Mouse (Mus musculus) ES-E14 (cell line): ENCODE measurements at regions not wholly inside any gene's neighbourhood (a gene's known extent, or its start where the extent isn't known, plus 50 kb on each side); places are given as distances from the start of the nearest gene placed in this dataset.

Experiments
- DNase-seq: peaks from one replicate; pipeline ENCODE4 v3.0.0-alpha.2; 2013; ENCODE audit warnings: low read depth, low spot score
- H3K27ac ChIP-seq: 2 replicates; pipeline ENCODE4 v1.5.1; 2012; ENCODE audit warnings: low read depth, mild to moderate bottlenecking, low read length, moderate library complexity, mixed read lengths; ENCODE audit not compliant: poor library complexity, insufficient read depth, severe bottlenecking
- H3K36me3 ChIP-seq: 2 replicates; pipeline ENCODE4 v1.6.1; 2012; ENCODE audit warnings: mild to moderate bottlenecking, low read length, moderate library complexity, mixed read lengths; ENCODE audit not compliant: control insufficient read depth, poor library complexity, insufficient read depth, severe bottlenecking
- H3K4me1 ChIP-seq, 2 experiments: fragments of 150-350 bp in 1 of 2; sonication (generic) in 1 of 2; 2 replicates each; pipeline ENCODE4 v1.6.1; 2012; ENCODE audit warnings: low read length in 2 of 2, mild to moderate bottlenecking in 1 of 2, mixed read lengths in 1 of 2; ENCODE audit not compliant: control insufficient read depth in 2 of 2, insufficient read depth in 2 of 2, poor library complexity in 1 of 2
- H3K4me3 ChIP-seq, 2 experiments: fragments of 150-350 bp in 1 of 2; sonication (generic) in 1 of 2; 2 replicates each; pipeline ENCODE4 v1.5.1; 2012; ENCODE audit warnings: low read length in 2 of 2, low read depth in 1 of 2, mild to moderate bottlenecking in 1 of 2, mixed read lengths in 1 of 2; ENCODE audit not compliant: insufficient read depth in 1 of 2, poor library complexity in 1 of 2, severe bottlenecking in 1 of 2
- H3K9ac ChIP-seq: 2 replicates; pipeline ENCODE4 v1.6.1; 2012; ENCODE audit warnings: low read depth, mild to moderate bottlenecking, low read length, mixed read lengths; ENCODE audit not compliant: poor library complexity, insufficient read depth, severe bottlenecking
- H3K9me3 ChIP-seq: fragments of 150-350 bp; sonication (generic); 2 replicates; pipeline ENCODE4 v1.6.1; 2012; ENCODE audit warnings: low read depth, mild to moderate bottlenecking, low read length; ENCODE audit not compliant: control insufficient read depth, insufficient read depth
- CHD2 ChIP-seq: IDR thresholded peaks from 2 replicates; pipeline ENCODE4 v1.6.1; 2014; ENCODE audit warnings: mild to moderate bottlenecking, low read depth, low read length, inconsistent platforms
- HCFC1 ChIP-seq: IDR thresholded peaks from 2 replicates; pipeline ENCODE4 v1.6.1; 2012; ENCODE audit warnings: low read length, inconsistent platforms, borderline replicate concordance; ENCODE audit not compliant: insufficient read depth
- MAFK ChIP-seq: IDR thresholded peaks from 2 replicates; pipeline ENCODE4 v1.6.1; 2014; ENCODE audit warnings: mild to moderate bottlenecking, low read depth, low read length, inconsistent platforms; ENCODE audit not compliant: insufficient read depth
- ZC3H11A ChIP-seq: IDR thresholded peaks from 2 replicates; pipeline ENCODE4 v1.6.1; 2012; ENCODE audit warnings: low read depth, mild to moderate bottlenecking, inconsistent platforms, low read length, borderline replicate concordance
- ZNF384 ChIP-seq: IDR thresholded peaks from 2 replicates; pipeline ENCODE4 v1.6.1; 2012; ENCODE audit warnings: low read depth, low read length, inconsistent platforms
- in situ Hi-C, 2 experiments: fragments of 600-800 bp; cut with MboI; formaldehyde crosslinking; loops; one replicate each; pipeline ENCODE4 v1.15.1; 2025; ENCODE audit warnings: low sequenced_read_pairs in 2 of 2, inconsistent platforms in 1 of 2; ENCODE audit not compliant: unreplicated experiment in 2 of 2

- H3K36me3 ChIP-seq, result no peaks in the 10 kb centered on the region
- H3K9me3 ChIP-seq, result no peaks in the 10 kb centered on the region
- H3K4me1 ChIP-seq, result no peaks in the 10 kb centered on the region
- H3K4me3 ChIP-seq, result no peak overlapping the region
- no peak for TF ChIP-seq CHD2
- TF ChIP-seq ZC3H11A, result no peak
- no peak for TF ChIP-seq HCFC1
- TF ChIP-seq MAFK, result no peak
- TF ChIP-seq ZNF384, result no peak
- H3K9ac ChIP-seq, result no peak overlapping the region
- H3K27ac ChIP-seq, result no peak overlapping the region
- in situ Hi-C loops, result loop anchor here in 1 of 2 experiments (10.0 kb wide), 1 partner anchor 61 kb away; no protein-coding TSS in a partner anchor
- DNase-seq, result no peak
Observed at GRCm38 (mm10) chr14:33814107-33814506, 109.3 kb upstream of the Gdf10 start.

- in situ Hi-C loops, result loop anchor here in 1 of 2 experiments (10.0 kb wide), 1 partner anchor 60 kb away; no protein-coding TSS in a partner anchor
- no peaks in the 10 kb centered on the region for H3K36me3 ChIP-seq
- H3K4me3 ChIP-seq, result no peak overlapping the region
- no peaks in the 10 kb centered on the region for H3K9me3 ChIP-seq
- no peaks in the 10 kb centered on the region for H3K4me1 ChIP-seq
- H3K9ac ChIP-seq, result no peak overlapping the region
- TF ChIP-seq CHD2, result no peak
- no peak for TF ChIP-seq ZC3H11A
- no peak for TF ChIP-seq MAFK
- no peak for TF ChIP-seq ZNF384
- no peak for TF ChIP-seq HCFC1
- DNase-seq, result no peak
- H3K27ac ChIP-seq, result no peak overlapping the region
Observed at GRCm38 (mm10) chr14:33814599-33814998, 108.8 kb upstream of the Gdf10 start.

GRCm38 (mm10) chr14:33820541-33821260, 102.7 kb upstream of the Gdf10 start:
- in situ Hi-C loops, result no loop called here
- DNase-seq, result no peak
- Histone ChIP-seq H3K4me3 (no peak overlapping the region), H3K36me3 (no peaks in the 10 kb centered on the region), H3K9me3 (no peaks in the 10 kb centered on the region), H3K4me1 (no peaks in the 10 kb centered on the region), H3K9ac (no peak overlapping the region), H3K27ac (no peak overlapping the region)
- TF ChIP-seq ZNF384, result no peak

- Histone ChIP-seq H3K4me1 (no peaks in the 10 kb centered on the region), H3K4me3 (no peak overlapping the region), H3K9me3 (no peaks in the 10 kb centered on the region), H3K9ac (no peak overlapping the region), H3K27ac (no peak overlapping the region; the same call in 1 of the 2 replicates), H3K36me3 (no peaks in the 10 kb centered on the region)
- in situ Hi-C loops, result no loop called here
- no peak for DNase-seq
- TF ChIP-seq CHD2 (no peak), MAFK (no peak), ZNF384 (no peak), HCFC1 (no peak), ZC3H11A (no peak)
Observed at GRCm38 (mm10) chr14:33821436-33821835, 102.0 kb upstream of the Gdf10 start.

GRCm38 (mm10) chr14:33824421-33824874, 98.9 kb upstream of the Gdf10 start:
- Histone ChIP-seq H3K36me3 (no peaks in the 10 kb centered on the region), H3K9me3 (no peaks in the 10 kb centered on the region), H3K27ac (no peak overlapping the region), H3K9ac (no peak overlapping the region), H3K4me1 (no peaks in the 10 kb centered on the region), H3K4me3 (no peak overlapping the region)
- TF ChIP-seq HCFC1 (no peak), ZC3H11A (no peak), ZNF384 (no peak), MAFK (no peak), CHD2 (no peak)
- no peak for DNase-seq
- in situ Hi-C loops, result no loop called here
